Mouse (Mus musculus) limb, embryonic 11.5 days (tissue): ENCODE results near the gene Clpsl2. TPM values are rescaled to one million over a fixed set of nuclear protein-coding genes. Genes with fewer than 3 reads are reported as not detected.
"Not testable (repeated sequence)": the region's sequence is repeated elsewhere in the genome, so short reads cannot be mapped to it uniquely, and the experiment has no call there.

Experiments used
- ATAC-seq: fragments of 200-750 bp; cut with Nextera tagmentation; 2 replicates; pipeline ENCODE4 v1.8.0; 2017; ENCODE audit warnings: low read depth; ENCODE audit not compliant: insufficient number of reproducible peaks, low FRiP score, low TSS enrichment
- DNase-seq: peaks from one replicate; pipeline ENCODE4 v3.0.0-alpha.2; 2015; ENCODE audit warnings: low spot score
- H3K27ac ChIP-seq: fragments of 300-500 bp; sonication (generic); replicated peaks from 2 replicates; pipeline ENCODE4 v1.5.1; 2014; ENCODE audit warnings: low read depth, mild to moderate bottlenecking, low read length
- H3K27me3 ChIP-seq: fragments of 300-500 bp; sonication (generic); 2 replicates; pipeline ENCODE4 v1.6.1; 2014; ENCODE audit warnings: mild to moderate bottlenecking, low read length, mixed read lengths; ENCODE audit not compliant: control insufficient read depth, insufficient read depth
- H3K36me3 ChIP-seq: fragments of 300-500 bp; sonication (generic); 2 replicates; pipeline ENCODE4 v1.6.1; 2014; ENCODE audit warnings: mild to moderate bottlenecking, low read length, moderate library complexity, mixed read lengths; ENCODE audit not compliant: control insufficient read depth, insufficient read depth
- H3K4me1 ChIP-seq: fragments of 300-500 bp; sonication (generic); 2 replicates; pipeline ENCODE4 v1.6.1; 2014; ENCODE audit warnings: low read length, mixed read lengths; ENCODE audit not compliant: control insufficient read depth, insufficient read depth
- H3K4me2 ChIP-seq: fragments of 300-500 bp; sonication (generic); 2 replicates; pipeline ENCODE4 v1.6.1; 2014; ENCODE audit warnings: low read depth, mild to moderate bottlenecking, moderate library complexity; ENCODE audit not compliant: severe bottlenecking
- H3K4me3 ChIP-seq: fragments of 300-500 bp; sonication (generic); 2 replicates; pipeline ENCODE4 v1.5.1; 2014; ENCODE audit warnings: low read depth, low read length
- H3K9ac ChIP-seq: fragments of 300-500 bp; sonication (generic); 2 replicates; pipeline ENCODE4 v1.6.1; 2014; ENCODE audit warnings: mild to moderate bottlenecking, low read length
- H3K9me3 ChIP-seq: fragments of 300-500 bp; sonication (generic); 2 replicates; pipeline ENCODE4 v1.6.1; 2016; ENCODE audit warnings: low read length; ENCODE audit not compliant: control insufficient read depth
- WGBS: fragments of 180-500 bp; shearing (Covaris S2); extraction: QIAGEN DNeasy Blood & Tissue Kit; methylation state at CpG from one replicate; pipeline ENCODE4 v1.1.7; 2014; 5-methylcytosine and 5-hydroxymethylcytosine counted together
- polyA plus RNA-seq: library from polyadenylated mRNA; unstranded; fragments of >200 nt; fragmentation: Nextera tagmentation; extraction: Ambion mirVana; gene quantifications from 2 replicates; pipeline ENCODE4 v1.2.1, GENCODE M21; 2014

Gene Clpsl2
- polyA plus RNA-seq, 1 experiment from 2014 or later, result not detected

- H3K9me3 ChIP-seq, result no peaks in the 10 kb centered on the region
- no peak for DNase-seq
- H3K4me2 ChIP-seq, result peak overlapping the region; percentile 24; the same call in 1 of the 2 replicates
- no peaks in the 10 kb centered on the region for H3K27me3 ChIP-seq
- no peak for ATAC-seq
- no peak overlapping the region for H3K27ac ChIP-seq
- H3K4me1 ChIP-seq, result 0 out of 2 replicates have a peak, but pooled peaks cover 6% of the 10 kb centered on the region
- no peaks in the 10 kb centered on the region for H3K36me3 ChIP-seq
- no peak overlapping the region for H3K4me3 ChIP-seq
- 11% methylated on average over 18 of the region's 18 CpGs for WGBS
- no peak overlapping the region for H3K9ac ChIP-seq
Observed at GRCm38 (mm10) chr17:28531946-28532345, 17.3 kb upstream of the Clpsl2 start.

- Histone ChIP-seq H3K4me3 (no peak overlapping the region), H3K4me1 (0 out of 2 replicates have a peak, but pooled peaks cover 5% of the 10 kb centered on the region), H3K27me3 (no peaks in the 10 kb centered on the region), H3K4me2 (no peak overlapping the region), H3K9me3 (no peaks in the 10 kb centered on the region), H3K36me3 (no peaks in the 10 kb centered on the region), H3K27ac (no peak overlapping the region), H3K9ac (no peak overlapping the region)
- WGBS, result 85% methylated on average over 7 of the region's 7 CpGs
- DNase-seq (no peak), ATAC-seq (no peak)
Observed at GRCm38 (mm10) chr17:28532557-28532956, 16.7 kb upstream of the Clpsl2 start.

- Histone ChIP-seq H3K4me2 (no peak overlapping the region), H3K4me3 (no peak overlapping the region), H3K9me3 (no peaks in the 10 kb centered on the region), H3K9ac (no peak overlapping the region), H3K36me3 (no peaks in the 10 kb centered on the region), H3K27ac (no peak overlapping the region), H3K4me1 (0 out of 2 replicates have a peak, but pooled peaks cover 3% of the 10 kb centered on the region), H3K27me3 (no peaks in the 10 kb centered on the region)
- ATAC-seq (no peak), DNase-seq (no peak)
- WGBS, result 85% methylated on average over 13 of the region's 13 CpGs
Observed at GRCm38 (mm10) chr17:28533327-28533726, 15.9 kb upstream of the Clpsl2 start.

GRCm38 (mm10) chr17:28537881-28538280 lies 11.3 kb upstream of the Clpsl2 start:
- no peaks in the 10 kb centered on the region for H3K9me3 ChIP-seq
- H3K4me2 ChIP-seq, result no peak overlapping the region
- no peak overlapping the region for H3K27ac ChIP-seq
- H3K4me1 ChIP-seq, result no peaks in the 10 kb centered on the region
- ATAC-seq (no peak), DNase-seq (no peak)
- H3K27me3 ChIP-seq, result no peaks in the 10 kb centered on the region
- WGBS, result 47% methylated on average over 12 of the region's 12 CpGs
- no peak overlapping the region for H3K4me3 ChIP-seq
- H3K36me3 ChIP-seq, result no peaks in the 10 kb centered on the region
- no peak overlapping the region for H3K9ac ChIP-seq

- ATAC-seq (no peak), DNase-seq (no peak)
- no peaks in the 10 kb centered on the region for H3K9me3 ChIP-seq
- H3K27ac ChIP-seq, result no peak overlapping the region
- no peaks in the 10 kb centered on the region for H3K36me3 ChIP-seq
- 0 out of 2 replicates have a peak, but pooled peaks cover 2% of the 10 kb centered on the region for H3K4me1 ChIP-seq
- 92% methylated on average over 1 of the region's 1 CpGs for WGBS
- no peaks in the 10 kb centered on the region for H3K27me3 ChIP-seq
- H3K4me3 ChIP-seq, result no peak overlapping the region
- H3K4me2 ChIP-seq, result no peak overlapping the region
- no peak overlapping the region for H3K9ac ChIP-seq
Observed at GRCm38 (mm10) chr17:28546925-28547324, 2.3 kb upstream of the Clpsl2 start.

GRCm38 (mm10) chr17:28548550-28548949 lies 661 bp upstream of the Clpsl2 start:
- no peak for DNase-seq
- Histone ChIP-seq H3K9me3 (no peaks in the 10 kb centered on the region), H3K36me3 (no peaks in the 10 kb centered on the region), H3K4me1 (peaks cover 5% of the 10 kb centered on the region; the same call in 1 of the 2 replicates), H3K9ac (no peak overlapping the region), H3K27ac (no peak overlapping the region), H3K4me2 (no peak overlapping the region), H3K4me3 (no peak overlapping the region), H3K27me3 (no peaks in the 10 kb centered on the region)
- WGBS, result 72% methylated on average over 11 of the region's 11 CpGs
- no peak for ATAC-seq

- H3K4me2 ChIP-seq, result no peak overlapping the region
- H3K4me1 ChIP-seq, result peaks cover 13% of the 10 kb centered on the region
- WGBS, result 4% methylated on average over 14 of the region's 14 CpGs
- no peaks in the 10 kb centered on the region for H3K27me3 ChIP-seq
- no peaks in the 10 kb centered on the region for H3K36me3 ChIP-seq
- ATAC-seq, result 0 out of 2 replicates have a peak, but pooled peaks have one; percentile 51
- no peak overlapping the region for H3K27ac ChIP-seq
- peak; percentile 88 for DNase-seq
- no peak overlapping the region for H3K9ac ChIP-seq
- H3K4me3 ChIP-seq, result no peak overlapping the region
- no peaks in the 10 kb centered on the region for H3K9me3 ChIP-seq
Observed at GRCm38 (mm10) chr17:28553040-28553793, 4.0 kb downstream of the Clpsl2 start.

- not testable (repeated sequence) for H3K27ac ChIP-seq, H3K9ac ChIP-seq, H3K9me3 ChIP-seq, H3K36me3 ChIP-seq, DNase-seq, H3K4me3 ChIP-seq, ATAC-seq, H3K4me2 ChIP-seq, H3K27me3 ChIP-seq
- WGBS, result 87% methylated on average over 4 of the region's 4 CpGs
- H3K4me1 ChIP-seq, result peaks cover 12% of the 10 kb centered on the region
Observed at GRCm38 (mm10) chr17:28554021-28554420, 4.8 kb downstream of the Clpsl2 start.
